Mouse (Mus musculus) embryonic fibroblast, embryonic 13.5 days (primary cell): ENCODE data around the gene Atp5f1. TPM values are rescaled to one million over a fixed set of nuclear protein-coding genes. Genes with fewer than 3 reads are reported as not detected.

ENCODE experiments used
- H3K27ac ChIP-seq: 2 replicates; pipeline ENCODE4 v1.5.1; 2012; ENCODE audit warnings: low read length, control low read depth, inconsistent platforms; ENCODE audit not compliant: insufficient read depth
- H3K4me1 ChIP-seq: 2 replicates; pipeline ENCODE4 v1.6.1; 2011; ENCODE audit warnings: low read length; ENCODE audit not compliant: control insufficient read depth, insufficient read depth
- H3K4me3 ChIP-seq: 2 replicates; pipeline ENCODE4 v1.5.1; 2011; ENCODE audit warnings: mild to moderate bottlenecking, control low read depth, low read length; ENCODE audit not compliant: insufficient read depth
- CTCF ChIP-seq: IDR thresholded peaks from 2 replicates; pipeline ENCODE4 v1.5.1; 2011; ENCODE audit warnings: mild to moderate bottlenecking, control low read depth, low read length, moderate library complexity, borderline replicate concordance; ENCODE audit not compliant: insufficient read depth
- POLR2A ChIP-seq: IDR thresholded peaks from 2 replicates; pipeline ENCODE4 v1.6.1; 2011; ENCODE audit warnings: low read depth, mild to moderate bottlenecking, control low read depth, low read length, moderate library complexity
- polyA plus RNA-seq: library from polyadenylated mRNA; stranded (reverse); fragments of >200 nt; gene quantifications from 2 replicates; pipeline ENCODE4 v1.2.4, GENCODE M21; 2011; ENCODE audit warnings: low read depth; ENCODE audit not compliant: missing spikeins, insufficient read length

Gene Atp5f1
- polyA plus RNA-seq, 1 experiment, result 483 TPM

DNA sequence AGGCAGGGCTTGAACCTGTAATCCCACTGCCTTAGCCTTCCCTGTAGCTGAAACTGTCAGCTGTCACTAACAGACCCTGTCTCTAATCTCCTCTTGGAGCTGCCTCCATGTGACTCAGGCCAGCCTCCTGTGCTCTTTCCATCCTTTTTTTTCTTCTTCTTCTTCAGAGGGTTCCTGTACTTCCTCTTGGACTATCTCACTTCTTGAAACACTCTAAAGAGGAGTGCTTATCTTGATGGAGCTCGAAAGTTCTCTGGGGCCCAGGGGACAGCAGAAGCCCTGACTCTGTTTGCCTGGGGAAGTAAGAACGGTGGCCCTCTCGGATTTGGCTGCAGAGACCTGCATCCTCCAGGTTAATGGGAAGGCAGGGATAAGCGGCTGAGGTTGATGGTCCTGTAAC is 55.7 kb downstream of the Atp5f1 start:
- TF ChIP-seq CTCF, result no peak
- no peak for TF ChIP-seq POLR2A
- Histone ChIP-seq H3K27ac (no peak overlapping the region), H3K4me3 (no peak overlapping the region), H3K4me1 (no peaks in the 10 kb centered on the region)

DNA sequence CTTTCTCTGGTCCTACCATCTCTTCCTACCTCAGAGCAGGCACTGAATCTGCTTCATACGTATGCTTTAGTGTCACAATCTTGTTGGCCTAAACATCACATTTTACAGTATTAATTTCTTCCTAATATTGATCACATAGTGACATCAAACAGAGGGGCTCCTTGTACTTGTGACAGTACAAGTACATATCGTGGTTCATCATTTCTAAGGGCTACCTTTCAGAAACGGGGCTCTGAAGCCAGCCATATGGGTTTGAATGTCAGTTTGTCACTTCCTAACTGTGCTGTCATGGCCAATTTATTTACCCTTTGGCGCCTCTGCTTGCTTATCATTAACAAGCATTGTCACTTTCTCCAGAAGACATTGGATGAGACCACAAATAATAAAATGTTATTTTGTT is 58.4 kb downstream of the Atp5f1 start:
- no peak overlapping the region for H3K27ac ChIP-seq
- H3K4me3 ChIP-seq, result no peak overlapping the region
- TF ChIP-seq CTCF, result no peak
- no peak for TF ChIP-seq POLR2A
- H3K4me1 ChIP-seq, result no peaks in the 10 kb centered on the region

GRCm38 (mm10) chr3:105900716-105901115 is 59.2 kb downstream of the Atp5f1 start:
- no peak for TF ChIP-seq POLR2A
- no peak for TF ChIP-seq CTCF
- Histone ChIP-seq H3K27ac (no peak overlapping the region), H3K4me1 (no peaks in the 10 kb centered on the region), H3K4me3 (no peak overlapping the region)

GRCm38 (mm10) chr3:105900266-105900665 is 59.6 kb downstream of the Atp5f1 start:
- TF ChIP-seq POLR2A (no peak), CTCF (no peak)
- H3K27ac ChIP-seq, result no peak overlapping the region
- no peaks in the 10 kb centered on the region for H3K4me1 ChIP-seq
- no peak overlapping the region for H3K4me3 ChIP-seq

- Histone ChIP-seq H3K4me3 (no peak overlapping the region), H3K4me1 (0 out of 2 replicates have a peak, but pooled peaks cover 3% of the 10 kb centered on the region), H3K27ac (no peak overlapping the region)
- TF ChIP-seq POLR2A, result no peak
- peak; percentile 74; the same call in 1 of the 2 replicates for TF ChIP-seq CTCF
These were observed 60.3 kb downstream of the Atp5f1 start for GRCm38 (mm10) chr3:105899394-105900147.

GRCm38 (mm10) chr3:105898861-105899260 is 61.0 kb downstream of the Atp5f1 start:
- peaks cover 7% of the 10 kb centered on the region; the same call in 1 of the 2 replicates for H3K4me1 ChIP-seq
- H3K4me3 ChIP-seq, result no peak overlapping the region
- TF ChIP-seq POLR2A (no peak), CTCF (no peak)
- no peak overlapping the region for H3K27ac ChIP-seq

DNA sequence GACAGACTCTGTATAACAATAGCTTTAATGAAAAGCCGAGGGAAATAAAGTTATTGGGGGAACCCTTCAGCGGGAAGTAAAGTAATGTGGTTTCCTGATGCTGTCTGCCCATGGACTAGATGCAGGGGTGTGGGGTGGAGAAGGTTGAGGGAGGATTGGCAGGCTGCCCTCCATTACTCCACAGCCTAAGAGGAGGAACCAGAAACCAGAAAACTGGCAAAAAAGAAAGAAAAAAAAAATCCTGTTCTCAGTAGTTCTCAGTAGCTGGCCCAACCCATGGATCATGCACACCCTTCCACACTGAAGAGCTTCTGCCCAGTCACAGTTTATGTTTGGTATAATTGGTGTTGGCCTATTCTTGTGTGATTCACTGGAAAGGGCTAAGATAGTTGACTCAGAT is 61.6 kb downstream of the Atp5f1 start:
- Histone ChIP-seq H3K4me3 (no peak overlapping the region), H3K4me1 (peaks cover 8% of the 10 kb centered on the region; the same call in 1 of the 2 replicates), H3K27ac (no peak overlapping the region)
- TF ChIP-seq CTCF, result no peak

GRCm38 (mm10) chr3:105896811-105897210 is 63.1 kb downstream of the Atp5f1 start:
- H3K4me1 ChIP-seq, result peaks cover 8% of the 10 kb centered on the region; the same call in 1 of the 2 replicates
- TF ChIP-seq CTCF (no peak), POLR2A (no peak)

GRCm38 (mm10) chr3:105894601-105895592 is 65.0 kb downstream of the Atp5f1 start:
- TF ChIP-seq POLR2A, result no peak
- TF ChIP-seq CTCF, result peak; percentile 80; the same call in 1 of the 2 replicates
- H3K4me1 ChIP-seq, result peaks cover 12% of the 10 kb centered on the region
- H3K4me3 ChIP-seq, result no peak overlapping the region
- no peak overlapping the region for H3K27ac ChIP-seq

More at GRCm38 (mm10) chr3:105896811-105897210, 63.1 kb downstream of the Atp5f1 start:
- no peak overlapping the region for H3K4me3 ChIP-seq
- no peak overlapping the region for H3K27ac ChIP-seq
